Mouse (Mus musculus): ENCODE data around the gene Spink4. TPM values are rescaled to one million over a fixed set of nuclear protein-coding genes. Genes with fewer than 3 reads are reported as not detected.

Gene Spink4
- polyA plus RNA-seq (2012; rRNA removed) (0.49 and 1.4 TPM in 2 replicates), polyA plus RNA-seq (2014; fragmentation: Nextera tagmentation; extraction: Ambion mirVana) (not detected in 2 replicates)

DNA sequence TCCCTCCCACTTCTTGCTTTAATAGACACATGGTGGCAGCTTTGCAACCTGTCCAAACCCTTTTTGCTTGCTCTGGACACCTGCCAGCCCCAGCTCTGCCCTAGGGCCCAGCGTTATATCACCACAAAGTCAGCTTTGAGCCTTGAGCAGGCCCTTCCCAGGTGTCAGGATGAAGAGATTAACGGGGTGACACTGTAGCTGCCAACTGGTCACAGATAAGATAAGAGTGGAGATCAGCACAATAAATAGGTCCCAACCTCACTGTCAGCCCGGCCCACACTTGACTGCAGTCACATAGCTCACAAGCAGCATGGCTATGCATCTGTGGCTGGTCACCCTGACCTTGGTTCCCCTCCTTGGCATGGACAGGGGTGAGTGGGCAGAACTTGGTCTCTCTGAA is at the start of gene Spink4:
Gene Spink4, plus strand, starts transcription at position 268 of the 400 bp plus-strand sequence.
- DNase-seq (ENCODE audit: low spot score) = no peak
- no peaks in the 10 kb centered on the region for H3K9me3 ChIP-seq (ENCODE audit: control insufficient read depth, low read length)
- H3K9ac ChIP-seq (ENCODE audit: low read depth, low read length, severe bottlenecking) = no peak within 1 kb of the TSS
- H3K4me2 ChIP-seq (replicated peaks; ENCODE audit: low read depth, low read length, severe bottlenecking) = no peak within 1 kb of the TSS
- H3K4me3 ChIP-seq (replicated peaks; ENCODE audit: low read length) = no peak within 1 kb of the TSS
- no peaks in the 10 kb centered on the region for H3K4me1 ChIP-seq (ENCODE audit: control insufficient read depth, insufficient read depth, low read length)
- WGBS = 31% methylated on average over 3 of the region's 3 CpGs
- H3K36me3 ChIP-seq (ENCODE audit: control insufficient read depth, insufficient read depth, low read length) = no peaks in the 10 kb centered on the region
- ATAC-seq (ENCODE audit: low FRiP score, low read depth) = no peak
- H3K27me3 ChIP-seq (ENCODE audit: control insufficient read depth, insufficient read depth, low read length) = no peaks in the 10 kb centered on the region
- no peak for TF ChIP-seq POLR2A (IDR thresholded peaks at IDR 0.05; ENCODE audit: borderline replicate concordance, extremely low read depth, insufficient read depth, insufficient read length)
- H3K27ac ChIP-seq (replicated peaks; ENCODE audit: low read depth, low read length) = no peak within 1 kb of the TSS

DNA sequence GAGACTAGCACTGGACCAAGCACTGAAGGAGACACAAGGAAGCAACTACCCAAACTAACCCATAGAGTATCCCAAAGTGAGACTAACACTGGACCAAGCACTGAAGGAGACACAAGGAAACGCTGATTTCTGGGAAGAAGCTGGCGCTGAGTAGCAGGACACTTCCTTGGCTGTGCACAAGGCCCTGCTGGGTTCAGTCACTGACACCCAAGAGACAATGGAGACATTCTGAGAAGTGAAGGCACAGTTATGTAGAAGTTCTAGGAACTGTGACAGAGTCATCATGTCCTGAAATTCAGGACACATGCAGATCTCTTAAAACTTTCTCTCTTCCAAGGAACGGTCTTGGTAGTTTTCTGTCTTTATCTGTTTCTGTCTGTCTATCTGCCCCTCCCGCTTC is 49.6 kb upstream of the Spink4 start:
- 93% methylated on average over 4 of the region's 4 CpGs for WGBS

DNA sequence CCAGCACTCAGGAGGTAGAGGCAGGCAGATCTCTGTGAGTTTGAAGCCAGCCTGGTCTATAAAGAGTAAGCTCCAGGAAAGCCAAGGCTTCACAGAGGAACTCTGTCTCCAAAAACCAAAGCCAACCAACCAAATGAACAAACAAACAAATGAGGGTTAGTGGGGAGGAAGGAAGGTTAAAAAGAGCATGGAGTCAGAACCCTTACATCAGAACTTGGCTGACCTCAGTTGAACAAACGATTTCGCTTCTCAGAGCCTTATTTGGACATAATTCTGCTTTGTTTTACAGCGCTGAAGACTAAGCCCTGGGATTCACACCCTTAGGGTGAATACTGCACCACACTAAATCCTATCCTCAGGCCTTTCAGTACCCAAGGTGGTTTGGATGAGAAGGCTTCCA is 47.7 kb upstream of the Spink4 start:
- H3K9ac ChIP-seq (ENCODE audit: low read depth, low read length, severe bottlenecking) = no peak overlapping the region
- H3K4me3 ChIP-seq (replicated peaks; ENCODE audit: low read length) = no peak overlapping the region
- ATAC-seq (ENCODE audit: low FRiP score, low read depth) (no peak), DNase-seq (ENCODE audit: low spot score) (no peak)
- H3K27me3 ChIP-seq (ENCODE audit: control insufficient read depth, insufficient read depth, low read length) = no peaks in the 10 kb centered on the region
- no peaks in the 10 kb centered on the region for H3K9me3 ChIP-seq (ENCODE audit: control insufficient read depth, low read length)
- H3K27ac ChIP-seq (replicated peaks; ENCODE audit: low read depth, low read length) = no peak overlapping the region
- 90% methylated on average over 3 of the region's 3 CpGs for WGBS
- peaks cover 49% of the 10 kb centered on the region for H3K4me1 ChIP-seq (ENCODE audit: control insufficient read depth, insufficient read depth, low read length)
- no peak for TF ChIP-seq POLR2A (IDR thresholded peaks at IDR 0.05; ENCODE audit: borderline replicate concordance, extremely low read depth, insufficient read depth, insufficient read length)
- no peaks in the 10 kb centered on the region for H3K36me3 ChIP-seq (ENCODE audit: control insufficient read depth, insufficient read depth, low read length)
- H3K4me2 ChIP-seq (replicated peaks; ENCODE audit: low read depth, low read length, severe bottlenecking) = no peak overlapping the region

More for the DNA sequence above, 49.6 kb upstream of the Spink4 start:
- Histone ChIP-seq H3K4me1 (ENCODE audit: control insufficient read depth, insufficient read depth, low read length) (peaks cover 35% of the 10 kb centered on the region), H3K36me3 (ENCODE audit: control insufficient read depth, insufficient read depth, low read length) (no peaks in the 10 kb centered on the region), H3K27ac (replicated peaks; ENCODE audit: low read depth, low read length) (no peak overlapping the region), H3K4me3 (replicated peaks; ENCODE audit: low read length) (no peak overlapping the region), H3K9ac (ENCODE audit: low read depth, low read length, severe bottlenecking) (no peak overlapping the region), H3K27me3 (ENCODE audit: control insufficient read depth, insufficient read depth, low read length) (no peaks in the 10 kb centered on the region), H3K4me2 (replicated peaks; ENCODE audit: low read depth, low read length, severe bottlenecking) (no peak overlapping the region), H3K9me3 (ENCODE audit: control insufficient read depth, low read length) (no peaks in the 10 kb centered on the region)
- no peak for TF ChIP-seq POLR2A (IDR thresholded peaks at IDR 0.05; ENCODE audit: borderline replicate concordance, extremely low read depth, insufficient read depth, insufficient read length)
- ATAC-seq (ENCODE audit: low FRiP score, low read depth) (no peak), DNase-seq (ENCODE audit: low spot score) (no peak)

DNA sequence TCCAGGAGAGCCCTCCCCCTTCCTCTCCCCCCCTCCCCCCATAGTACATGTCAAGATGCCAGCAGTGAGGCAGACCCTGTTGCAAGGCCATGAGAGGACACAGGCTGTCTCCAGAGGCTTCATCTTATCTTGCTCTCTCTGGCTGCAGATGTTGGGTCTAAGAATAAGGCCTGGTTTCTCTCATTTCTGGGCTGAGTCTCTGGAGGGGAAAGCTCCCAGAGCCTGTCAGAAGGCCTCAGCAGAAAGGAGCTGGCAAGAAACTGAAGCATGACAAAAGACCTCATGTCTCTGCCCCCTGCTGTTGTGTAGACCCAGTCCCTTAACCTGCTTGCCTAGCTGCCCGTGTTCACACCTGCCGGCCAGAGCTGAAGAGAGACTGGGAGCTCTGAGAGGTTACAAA is 46.5 kb upstream of the Spink4 start:
- Histone ChIP-seq H3K27me3 (ENCODE audit: control insufficient read depth, insufficient read depth, low read length) (no peaks in the 10 kb centered on the region), H3K9me3 (ENCODE audit: control insufficient read depth, low read length) (no peaks in the 10 kb centered on the region), H3K36me3 (ENCODE audit: control insufficient read depth, insufficient read depth, low read length) (no peaks in the 10 kb centered on the region), H3K4me2 (replicated peaks; ENCODE audit: low read depth, low read length, severe bottlenecking) (no peak overlapping the region), H3K4me3 (replicated peaks; ENCODE audit: low read length) (no peak overlapping the region), H3K4me1 (ENCODE audit: control insufficient read depth, insufficient read depth, low read length) (peaks cover 45% of the 10 kb centered on the region), H3K27ac (replicated peaks; ENCODE audit: low read depth, low read length) (peak overlapping the region; percentile 84), H3K9ac (ENCODE audit: low read depth, low read length, severe bottlenecking) (no peak overlapping the region)
- TF ChIP-seq POLR2A (IDR thresholded peaks at IDR 0.05; ENCODE audit: borderline replicate concordance, extremely low read depth, insufficient read depth, insufficient read length) = no peak
- WGBS = 47% methylated on average over 2 of the region's 2 CpGs
- DNase-seq (ENCODE audit: low spot score) (no peak), ATAC-seq (ENCODE audit: low FRiP score, low read depth) (no peak)

DNA sequence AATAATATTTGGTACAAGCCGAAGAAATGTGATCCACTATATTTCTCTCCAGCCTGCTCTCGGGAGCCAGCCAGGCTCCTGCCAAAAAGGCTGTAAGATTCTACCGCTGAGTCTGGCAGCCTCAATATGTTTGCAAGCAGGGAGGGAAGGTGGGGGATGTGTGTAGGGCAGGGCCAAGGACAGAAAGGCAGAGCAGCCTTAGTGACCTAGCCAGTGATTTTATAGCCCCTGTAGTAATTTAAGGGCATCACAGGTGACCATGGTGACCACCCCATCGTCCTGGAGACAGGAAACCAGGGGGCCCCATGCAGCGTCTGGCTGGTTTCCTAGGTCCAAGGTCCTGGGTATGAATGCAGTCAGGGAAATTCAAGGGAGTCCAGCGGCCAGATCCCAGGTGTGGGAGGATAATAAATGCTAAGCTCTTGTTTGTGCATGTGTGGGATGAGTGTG is 45.7 kb upstream of the Spink4 start:
- no peaks in the 10 kb centered on the region for H3K27me3 ChIP-seq (ENCODE audit: control insufficient read depth, insufficient read depth, low read length)

More for the DNA sequence above, 45.7 kb upstream of the Spink4 start:
- H3K9ac ChIP-seq (ENCODE audit: low read depth, low read length, severe bottlenecking) = peak overlapping the region; percentile 21; the same call in 1 of the 2 replicates
- peak overlapping the region; percentile 17; the same call in 1 of the 2 replicates for H3K4me2 ChIP-seq (replicated peaks; ENCODE audit: low read depth, low read length, severe bottlenecking)
- H3K9me3 ChIP-seq (ENCODE audit: control insufficient read depth, low read length) = no peaks in the 10 kb centered on the region
- H3K4me3 ChIP-seq (replicated peaks; ENCODE audit: low read length) = no peak overlapping the region
- peak overlapping the region; percentile 84 for H3K27ac ChIP-seq (replicated peaks; ENCODE audit: low read depth, low read length)
- DNase-seq (ENCODE audit: low spot score) (peak; percentile 73), ATAC-seq (ENCODE audit: low FRiP score, low read depth) (peak; percentile 58)
- no peaks in the 10 kb centered on the region for H3K36me3 ChIP-seq (ENCODE audit: control insufficient read depth, insufficient read depth, low read length)
- no peak for TF ChIP-seq POLR2A (IDR thresholded peaks at IDR 0.05; ENCODE audit: borderline replicate concordance, extremely low read depth, insufficient read depth, insufficient read length)
- WGBS = 12% methylated on average over 6 of the region's 6 CpGs
- H3K4me1 ChIP-seq (ENCODE audit: control insufficient read depth, insufficient read depth, low read length) = peaks cover 41% of the 10 kb centered on the region

Data from limb, embryonic 14.5 days (tissue).